Mouse (Mus musculus) ES-E14 (cell line): Measurements from ENCODE around the gene Zcchc17.

Experiments
- CHD2 ChIP-seq: IDR thresholded peaks from 2 replicates; pipeline ENCODE4 v1.6.1; 2014; ENCODE audit warnings: mild to moderate bottlenecking, low read depth, low read length, inconsistent platforms
- HCFC1 ChIP-seq: IDR thresholded peaks from 2 replicates; pipeline ENCODE4 v1.6.1; 2012; ENCODE audit warnings: low read length, inconsistent platforms, borderline replicate concordance; ENCODE audit not compliant: insufficient read depth
- MAFK ChIP-seq: IDR thresholded peaks from 2 replicates; pipeline ENCODE4 v1.6.1; 2014; ENCODE audit warnings: mild to moderate bottlenecking, low read depth, low read length, inconsistent platforms; ENCODE audit not compliant: insufficient read depth
- ZC3H11A ChIP-seq: IDR thresholded peaks from 2 replicates; pipeline ENCODE4 v1.6.1; 2012; ENCODE audit warnings: low read depth, mild to moderate bottlenecking, inconsistent platforms, low read length, borderline replicate concordance
- ZNF384 ChIP-seq: IDR thresholded peaks from 2 replicates; pipeline ENCODE4 v1.6.1; 2012; ENCODE audit warnings: low read depth, low read length, inconsistent platforms

- TF ChIP-seq MAFK (no peak), CHD2 (no peak), ZNF384 (no peak), HCFC1 (no peak), ZC3H11A (no peak)
These were observed 55.0 kb downstream of the Zcchc17 start for GRCm38 (mm10) chr4:130304746-130305145.
